Comparison of ENCODE assay signal across 21 mouse cellular contexts in the genomic region with DNA sequence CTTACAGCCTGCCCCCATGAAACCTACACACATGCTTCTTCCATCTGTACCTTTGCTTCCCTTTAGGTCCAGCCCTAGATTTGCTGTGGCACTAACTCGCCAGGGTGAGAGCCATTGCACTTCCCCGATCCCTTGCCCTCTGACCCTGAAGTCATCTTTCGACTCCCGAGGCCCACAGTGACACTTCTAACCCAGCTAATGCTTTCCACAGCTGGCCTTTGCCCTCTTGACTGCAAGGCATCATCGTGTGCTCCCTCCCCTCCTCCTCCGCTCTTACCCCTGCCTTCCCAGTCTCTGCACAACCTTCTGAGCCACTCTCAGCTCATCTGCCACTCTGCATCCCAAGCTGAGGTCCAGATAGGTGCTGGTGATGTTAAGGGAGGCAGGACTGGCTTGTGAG. TPM values are rescaled to one million over a fixed set of nuclear protein-coding genes. Genes with fewer than 3 reads are reported as not detected.
A peak's percentile ranks its signal among the peaks of the same experiment; 100 is the strongest.
DNase-seq lines count a peak whose midpoint lies in the region; ATAC-seq and TF ChIP-seq lines count a peak whose summit lies in the region.
"Had no signal": no experiment of that assay in that cellular context is flagged by ENCODE, and none has a peak within 500 bp of the region (broad histone marks: within the 10 kb centered on the region; RNA-seq: fewer than 3 reads in every experiment).

No protein-coding gene starts in this region.

- no peak for DNase-seq in hindbrain, embryonic 11.5 days (ENCODE audit: low spot score)
- DNase-seq in testis, postnatal 14 days (ENCODE audit: low spot score), result no peak
- peak; percentile 61 for DNase-seq in neural tube, embryonic 10.5 days (ENCODE audit: extremely low spot score, low spot score)
- DNase-seq in frontal cortex, adult 2 months (ENCODE audit: extremely low spot score in 1 of 2, low spot score in 1 of 2), result no peak
- no peak for DNase-seq in right cerebral cortex, postnatal 4 days
- DNase-seq: adrenal gland, postnatal 10 days; cerebellum, adult 18-20 months; cerebellum, postnatal 25 days; heart, postnatal 36 days; liver; liver, postnatal 0 days; thymus, postnatal 14 days had no signal

- peaks cover 25% of the 10 kb centered on the region for H3K27me3 ChIP-seq in hindbrain, embryonic 13.5 days
- H3K27me3 ChIP-seq in hindbrain, embryonic 11.5 days (ENCODE audit: control insufficient read depth, insufficient read depth, low read length), result peaks cover 7% of the 10 kb centered on the region
- H3K27me3 ChIP-seq in testis, adult 2 months (ENCODE audit: control insufficient read depth, insufficient read depth, low read length), result no peaks in the 10 kb centered on the region
- H3K27me3 ChIP-seq in midbrain, embryonic 15.5 days (replicated peaks), result peaks cover 22% of the 10 kb centered on the region

- H3K9ac ChIP-seq in hindbrain, embryonic 13.5 days, result no peak overlapping the region
- no peak overlapping the region for H3K9ac ChIP-seq in hindbrain, embryonic 11.5 days (ENCODE audit: low read depth, low read length)
- no peak overlapping the region for H3K9ac ChIP-seq in midbrain, embryonic 15.5 days
- H3K9ac ChIP-seq: forebrain, postnatal 0 days; liver, postnatal 0 days had no signal

- H3K27ac ChIP-seq in hindbrain, embryonic 13.5 days, result peak overlapping the region; percentile 61
- no peak overlapping the region for H3K27ac ChIP-seq in hindbrain, embryonic 11.5 days (ENCODE audit: low read depth, low read length)
- H3K27ac ChIP-seq in testis, adult 2 months (ENCODE audit: control insufficient read depth, insufficient read depth, low read depth, low read length), result no peak overlapping the region
- H3K27ac ChIP-seq in midbrain, embryonic 15.5 days, result no peak overlapping the region
- H3K27ac ChIP-seq: forebrain, embryonic 10.5 days; heart, adult 2 months; limb, embryonic 10.5 days; midbrain, embryonic 10.5 days; stomach, postnatal 0 days had no signal

- no peaks in the 10 kb centered on the region for H3K9me3 ChIP-seq in hindbrain, embryonic 13.5 days
- no peaks in the 10 kb centered on the region for H3K9me3 ChIP-seq in hindbrain, embryonic 11.5 days (ENCODE audit: control insufficient read depth, low read length)
- H3K9me3 ChIP-seq in midbrain, embryonic 15.5 days, result no peaks in the 10 kb centered on the region
- H3K9me3 ChIP-seq: forebrain, embryonic 10.5 days; limb, embryonic 10.5 days; midbrain, embryonic 10.5 days had no signal

- TF ChIP-seq POLR2A in testis, adult 2 months (IDR thresholded peaks at IDR 0.05; ENCODE audit: control insufficient read depth, low read depth, low read length), result no peak

- H3K4me2 ChIP-seq in hindbrain, embryonic 13.5 days, result no peak overlapping the region
- H3K4me2 ChIP-seq in hindbrain, embryonic 11.5 days (replicated peaks; ENCODE audit: low read depth, low read length), result no peak overlapping the region
- H3K4me2 ChIP-seq in midbrain, embryonic 15.5 days, result no peak overlapping the region

- no peak for ATAC-seq in hindbrain, embryonic 13.5 days (ENCODE audit: low FRiP score)
- no peak for ATAC-seq in hindbrain, embryonic 11.5 days (ENCODE audit: low FRiP score)
- no peak for ATAC-seq in midbrain, embryonic 15.5 days (replicated peaks)
- ATAC-seq: liver, postnatal 0 days had no signal

- H3K4me1 ChIP-seq in hindbrain, embryonic 13.5 days (replicated peaks), result peaks cover 13% of the 10 kb centered on the region
- no peaks in the 10 kb centered on the region for H3K4me1 ChIP-seq in hindbrain, embryonic 11.5 days (replicated peaks; ENCODE audit: control insufficient read depth, insufficient read depth, low read length)
- peaks cover 2% of the 10 kb centered on the region; the same call in 1 of the 2 replicates for H3K4me1 ChIP-seq in testis, adult 2 months (ENCODE audit: control insufficient read depth, insufficient read depth, low read length)
- no peaks in the 10 kb centered on the region for H3K4me1 ChIP-seq in midbrain, embryonic 15.5 days

- H3K4me3 ChIP-seq in hindbrain, embryonic 13.5 days, result no peak overlapping the region
- no peak overlapping the region for H3K4me3 ChIP-seq in hindbrain, embryonic 11.5 days (ENCODE audit: low read depth, low read length)
- H3K4me3 ChIP-seq in testis, adult 2 months (ENCODE audit: control insufficient read depth, low read depth, low read length), result peak overlapping the region; percentile 73
- no peak overlapping the region for H3K4me3 ChIP-seq in midbrain, embryonic 15.5 days
- H3K4me3 ChIP-seq: forebrain, embryonic 10.5 days; heart, adult 2 months; limb, embryonic 10.5 days; midbrain, embryonic 10.5 days had no signal

- 25% methylated on average over 6 of the region's 6 CpGs for WGBS in hindbrain, embryonic 13.5 days
- WGBS in hindbrain, embryonic 11.5 days, result 25% methylated on average over 6 of the region's 6 CpGs
- WGBS in midbrain, embryonic 15.5 days, result 61% methylated on average over 6 of the region's 6 CpGs

- no peaks in the 10 kb centered on the region for H3K36me3 ChIP-seq in hindbrain, embryonic 13.5 days
- H3K36me3 ChIP-seq in hindbrain, embryonic 11.5 days (ENCODE audit: control insufficient read depth, insufficient read depth, low read length), result no peaks in the 10 kb centered on the region
- no peaks in the 10 kb centered on the region for H3K36me3 ChIP-seq in testis, adult 2 months (ENCODE audit: control insufficient read depth, insufficient read depth, low read length)
- H3K36me3 ChIP-seq in midbrain, embryonic 15.5 days (replicated peaks), result no peaks in the 10 kb centered on the region
- H3K36me3 ChIP-seq: forebrain, embryonic 10.5 days; limb, embryonic 10.5 days; midbrain, embryonic 10.5 days had no signal

- no peak for TF ChIP-seq CTCF in testis, adult 2 months (IDR thresholded peaks at IDR 0.05; ENCODE audit: control insufficient read depth, insufficient read depth, insufficient replicate concordance, low read depth, low read length)

RNA-seq across cellular contexts. Expression of gene Chrdl2, which starts 6.5 kb away (rescaled TPM):
- polyA plus RNA-seq in hindbrain, embryonic 13.5 days (2015; fragmentation: Nextera tagmentation; extraction: Ambion mirVana), result 0.27 and 0.42 TPM in 2 replicates
- polyA plus RNA-seq in hindbrain, embryonic 11.5 days (2014; fragmentation: Nextera tagmentation; extraction: Ambion mirVana), result 0.32 TPM in 1 of 2 replicates, not detected in the other
- polyA plus RNA-seq in testis, adult 2 months (2012; rRNA removed), result 0.38 and 1.2 TPM in 2 replicates
- polyA plus RNA-seq in frontal cortex, adult 2 months (2012; rRNA removed), result 0.36 and 0.65 TPM in 2 replicates
- 0.34 TPM in 1 of 2 replicates, not detected in the other for polyA plus RNA-seq in midbrain, embryonic 15.5 days (2015; fragmentation: Nextera tagmentation; extraction: Ambion mirVana)
- polyA plus RNA-seq: liver, postnatal 0 days had no signal

RNA-seq across cellular contexts. Expression of gene Rnf169, which starts 32.3 kb away (rescaled TPM):
- polyA plus RNA-seq in hindbrain, embryonic 13.5 days (2015; fragmentation: Nextera tagmentation; extraction: Ambion mirVana), result 4.1 and 4.5 TPM in 2 replicates
- polyA plus RNA-seq in hindbrain, embryonic 11.5 days (2014; fragmentation: Nextera tagmentation; extraction: Ambion mirVana), result 6.9 and 8.4 TPM in 2 replicates
- polyA plus RNA-seq in testis, adult 2 months (2012; rRNA removed), result 1.6 TPM in 2 replicates
- polyA plus RNA-seq in frontal cortex, adult 2 months (2012; rRNA removed), result 20.2 and 22.0 TPM in 2 replicates
- polyA plus RNA-seq in midbrain, embryonic 15.5 days (2015; fragmentation: Nextera tagmentation; extraction: Ambion mirVana), result 5.7 and 6.2 TPM in 2 replicates
